Mouse (Mus musculus) MEL (cell line): ENCODE data around the gene Dnm2.

Source experiments
- CTCF ChIP-seq, 3 experiments: IDR thresholded peaks in 2 of 3; conservative IDR thresholded peaks in 1 of 3; 2 replicates each; pipeline ENCODE4 v1.5.1; 2011 to 2012; ENCODE audit warnings: low read length in 3 of 3, low read depth in 2 of 3, mild to moderate bottlenecking in 2 of 3, improper control_type of control experiment in 1 of 3, inconsistent platforms in 1 of 3, mixed read lengths in 1 of 3, moderate library complexity in 1 of 3; ENCODE audit not compliant: control insufficient read depth in 1 of 3, insufficient read depth in 1 of 3, poor library complexity in 1 of 3, severe bottlenecking in 1 of 3
- E2F4 ChIP-seq: IDR thresholded peaks from 2 replicates; pipeline ENCODE4 v1.6.1; 2011; ENCODE audit warnings: low read depth, low read length, improper control_type of control experiment, borderline replicate concordance
- EP300 ChIP-seq, 2 experiments: IDR thresholded peaks; 2 replicates each; pipeline ENCODE4 v1.6.1; 2011; ENCODE audit warnings: improper control_type of control experiment in 2 of 2, low read length in 2 of 2, low read depth in 1 of 2, mild to moderate bottlenecking in 1 of 2
- GATA1 ChIP-seq: IDR thresholded peaks from 2 replicates; pipeline ENCODE4 v1.6.1; 2011; ENCODE audit warnings: low read depth, low read length, improper control_type of control experiment
- HCFC1 ChIP-seq: IDR thresholded peaks from 2 replicates; pipeline ENCODE4 v1.6.1; 2012; ENCODE audit warnings: low read depth, mild to moderate bottlenecking, inconsistent platforms, low read length, improper control_type of control experiment, moderate library complexity
- POLR2A ChIP-seq, 2 experiments: IDR thresholded peaks; 2 replicates each; pipeline ENCODE4 v1.6.1; 2011 to 2012; ENCODE audit warnings: low read length in 2 of 2, mild to moderate bottlenecking in 2 of 2, control low read depth in 1 of 2, improper control_type of control experiment in 1 of 2, low read depth in 1 of 2, moderate library complexity in 1 of 2; ENCODE audit not compliant: control insufficient read depth in 1 of 2, insufficient read depth in 1 of 2, poor library complexity in 1 of 2
- SIN3A ChIP-seq: IDR thresholded peaks from 2 replicates; pipeline ENCODE4 v1.6.1; 2012; ENCODE audit warnings: low read length, improper control_type of control experiment, inconsistent platforms
- TAL1 ChIP-seq: IDR thresholded peaks from 2 replicates; pipeline ENCODE4 v1.6.1; 2012; ENCODE audit warnings: mild to moderate bottlenecking, inconsistent platforms, low read length, moderate library complexity, mixed read lengths
- TCF12 ChIP-seq: IDR thresholded peaks from 2 replicates; pipeline ENCODE4 v1.6.1; 2014; ENCODE audit warnings: low read depth, mild to moderate bottlenecking, inconsistent platforms, low read length, improper control_type of control experiment, moderate library complexity
- USF1 ChIP-seq: IDR thresholded peaks from 2 replicates; pipeline ENCODE4 v1.6.1; 2014; ENCODE audit warnings: low read depth, mild to moderate bottlenecking, inconsistent platforms, low read length, improper control_type of control experiment, moderate library complexity
- USF2 ChIP-seq, 2 experiments: IDR thresholded peaks; 2 replicates each; pipeline ENCODE4 v1.6.1; 2011 to 2012; ENCODE audit warnings: improper control_type of control experiment in 2 of 2, low read length in 2 of 2, borderline replicate concordance in 1 of 2, inconsistent platforms in 1 of 2, low read depth in 1 of 2, mild to moderate bottlenecking in 1 of 2; ENCODE audit not compliant: insufficient read depth in 1 of 2
- ZC3H11A ChIP-seq: IDR thresholded peaks from 2 replicates; pipeline ENCODE4 v1.6.1; 2012; ENCODE audit warnings: low read depth, mild to moderate bottlenecking, inconsistent platforms, low read length, improper control_type of control experiment

DNA sequence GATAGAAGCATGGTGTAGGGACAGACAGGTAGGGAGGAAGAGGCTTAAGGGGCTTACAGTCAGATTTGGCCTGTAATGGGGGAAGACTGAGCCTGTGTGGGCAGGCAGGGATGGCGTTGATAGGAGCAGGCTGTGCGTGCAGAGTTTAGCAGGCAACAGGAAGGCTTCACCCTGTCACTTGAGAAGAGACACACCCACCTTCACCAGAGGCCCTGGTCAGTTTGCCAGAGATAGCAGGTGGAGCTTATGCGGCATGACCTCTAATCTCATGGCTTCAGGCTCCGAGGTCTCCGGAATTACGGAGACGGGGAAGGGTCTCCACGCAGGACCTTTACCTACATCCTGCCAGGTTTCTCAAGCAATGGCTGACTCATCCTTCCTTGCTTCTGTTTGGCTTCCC lies 27.2 kb downstream of the Dnm2 start:
- TF ChIP-seq GATA1 (no peak), EP300 (IDR thresholded peaks at IDR 0.05; ENCODE audit: low read depth in 1 of 2, low read length in 2 of 2) (peak in 1 of 2 experiments; percentile 60; a peak in 2 of 4 replicates), E2F4 (no peak), SIN3A (no peak), USF1 (no peak), TAL1 (peak; percentile 62), TCF12 (no peak), POLR2A (IDR thresholded peaks at IDR 0.05; ENCODE audit: control insufficient read depth in 1 of 2, insufficient read depth in 1 of 2, low read depth in 1 of 2, low read length in 2 of 2, poor library complexity in 1 of 2) (no peak; a peak in 1 of 4 replicates), CTCF (IDR thresholded peaks at IDR 0.05 in 2 of 3, conservative IDR thresholded peaks at IDR 0.05 in 1 of 3; ENCODE audit: control insufficient read depth in 1 of 3, insufficient read depth in 1 of 3, low read depth in 2 of 3, low read length in 3 of 3, poor library complexity in 1 of 3, severe bottlenecking in 1 of 3) (no peak), ZC3H11A (no peak), HCFC1 (no peak), USF2 (IDR thresholded peaks at IDR 0.05; ENCODE audit: borderline replicate concordance in 1 of 2, insufficient read depth in 1 of 2, low read depth in 1 of 2, low read length in 2 of 2) (no peak)
